Mouse (Mus musculus) heart, postnatal 0 days (tissue): ENCODE data around the gene Rbfox2.

ENCODE experiments used
- CTCF ChIP-seq: IDR thresholded peaks from 2 replicates; pipeline ENCODE4 v1.5.1; 2016; ENCODE audit warnings: antibody characterized with exemption, control low read depth, low read depth
- EP300 ChIP-seq: IDR thresholded peaks from 2 replicates; pipeline ENCODE4 v1.6.1; 2016; ENCODE audit warnings: antibody characterized with exemption, low read depth

GRCm38 (mm10) chr15:77142352-77142751 is 164.5 kb downstream of the Rbfox2 start:
- TF ChIP-seq CTCF, result no peak
- no peak for TF ChIP-seq EP300
